Mouse (Mus musculus): ENCODE results near the gene Rgl2. TPM values are rescaled to one million over a fixed set of nuclear protein-coding genes. Genes with fewer than 3 reads are reported as not detected.
"Not testable (repeated sequence)": the region's sequence is repeated elsewhere in the genome, so short reads cannot be mapped to it uniquely, and the experiment has no call there.

Gene Rgl2
- 16.4 and 20.2 TPM in 2 replicates for polyA plus RNA-seq (2012; ENCODE audit: insufficient read depth, insufficient read length, missing spikeins)

DNA sequence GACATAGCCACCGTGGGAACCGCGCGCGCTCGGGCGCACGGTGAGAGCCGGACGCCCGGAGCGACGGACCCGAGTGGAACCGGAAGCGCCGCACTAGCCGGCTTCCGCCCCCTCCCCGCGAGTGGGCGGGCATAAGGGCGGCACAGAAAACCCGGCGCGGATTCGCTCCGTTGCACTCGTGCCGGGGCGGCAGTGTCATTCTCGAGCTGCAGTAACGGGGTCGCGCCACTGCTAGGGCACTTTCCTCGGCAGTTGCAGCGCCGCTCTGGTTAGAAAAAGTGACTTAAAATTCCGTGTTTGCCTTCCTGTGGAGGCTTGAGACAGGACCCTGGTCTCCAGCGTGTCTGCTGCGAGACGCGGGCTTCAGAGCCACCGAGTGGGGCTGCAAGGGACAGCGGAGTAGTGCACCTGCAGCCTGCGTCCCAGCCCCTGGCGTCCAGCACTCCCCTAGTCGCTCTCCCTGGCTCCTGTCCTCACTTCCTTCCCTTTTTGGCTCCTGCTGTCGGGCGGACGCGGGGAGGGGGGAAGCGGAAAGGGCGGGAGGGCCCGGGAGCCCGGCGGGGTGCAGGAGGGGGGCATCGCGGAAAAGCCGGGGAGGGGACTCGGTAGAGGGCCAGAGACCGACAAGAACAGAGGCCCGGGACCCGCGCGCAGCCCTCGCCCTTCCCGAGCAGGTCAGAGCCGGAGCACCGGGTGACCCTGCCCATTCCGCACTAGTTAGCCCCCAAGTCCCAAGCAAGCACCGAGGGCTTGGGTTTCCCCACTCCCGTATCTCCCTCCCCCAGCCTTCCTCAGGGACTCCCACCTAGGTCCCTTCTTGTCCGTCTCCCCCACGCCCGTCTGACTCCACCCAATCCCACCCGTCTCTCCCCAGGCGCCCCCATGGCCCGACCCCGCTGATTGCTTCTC lies at the start of gene Rgl2:
Rgl2 (plus strand) TSS at position 173 of the 909 bp plus-strand sequence.
- peak within 1 kb of the TSS; percentile 90 for H3K4me3 ChIP-seq (ENCODE audit: insufficient read depth, low read depth, low read length)
- H3K27ac ChIP-seq (replicated peaks; ENCODE audit: low read depth, low read length) = peak within 1 kb of the TSS; percentile 92
- H3K4me1 ChIP-seq (ENCODE audit: control insufficient read depth, insufficient read depth, insufficient read length, low read length) = peaks cover 3% of the 10 kb centered on the region; the same call in 1 of the 2 replicates

GRCm38 (mm10) chr17:33884320-33884719 lies 45.0 kb upstream of the Rgl2 start:
- H3K4me3 ChIP-seq (ENCODE audit: insufficient read depth, low read depth, low read length); H3K4me1 ChIP-seq (ENCODE audit: control insufficient read depth, insufficient read depth, insufficient read length, low read length); H3K27ac ChIP-seq (replicated peaks; ENCODE audit: low read depth, low read length): not testable (repeated sequence)

DNA sequence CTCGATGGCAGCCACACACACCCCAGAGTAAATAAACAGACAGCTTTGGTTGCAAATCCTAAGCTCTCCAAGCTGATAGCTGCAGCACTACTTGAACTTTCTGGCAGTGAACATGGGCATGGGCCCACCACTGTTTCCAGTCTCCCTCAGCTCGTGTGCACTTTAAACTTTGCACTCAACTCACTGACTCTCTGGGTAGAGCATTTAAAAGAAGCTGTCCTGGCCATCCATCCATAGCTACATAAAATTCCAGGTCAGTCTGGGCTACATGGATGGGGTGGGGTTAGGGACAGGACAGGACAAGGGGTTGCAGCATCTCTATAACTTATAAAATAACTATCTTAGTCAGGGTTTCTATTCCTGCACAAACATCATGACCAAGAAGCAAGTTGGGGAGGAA lies 41.5 kb upstream of the Rgl2 start:
- H3K4me3 ChIP-seq (ENCODE audit: insufficient read depth, low read depth, low read length); H3K27ac ChIP-seq (replicated peaks; ENCODE audit: low read depth, low read length); H3K4me1 ChIP-seq (ENCODE audit: control insufficient read depth, insufficient read depth, insufficient read length, low read length): not testable (repeated sequence)

DNA sequence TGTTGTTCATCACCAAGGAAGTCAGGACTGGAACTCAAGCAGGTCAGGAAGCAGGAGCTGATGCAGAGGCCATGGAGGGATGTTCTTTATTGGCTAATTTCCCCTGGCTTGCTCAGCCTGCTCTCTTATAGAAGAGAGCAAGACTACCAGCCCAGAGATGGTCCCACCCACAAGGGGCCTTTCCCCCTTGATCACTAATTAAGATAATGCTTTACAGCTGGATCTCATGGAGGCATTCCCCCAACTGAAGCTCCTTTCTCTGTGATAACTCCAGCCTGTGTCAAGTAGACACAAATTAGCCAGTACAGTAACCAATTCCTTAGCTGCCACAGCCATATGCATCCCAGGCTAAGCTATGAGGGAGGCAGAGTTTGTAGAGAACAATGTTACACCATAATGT lies 41.1 kb upstream of the Rgl2 start:
- H3K4me1 ChIP-seq (ENCODE audit: control insufficient read depth, insufficient read depth, insufficient read length, low read length); H3K4me3 ChIP-seq (ENCODE audit: insufficient read depth, low read depth, low read length); H3K27ac ChIP-seq (replicated peaks; ENCODE audit: low read depth, low read length): not testable (repeated sequence)

GRCm38 (mm10) chr17:33889941-33890532 lies 39.3 kb upstream of the Rgl2 start:
- H3K4me3 ChIP-seq (ENCODE audit: insufficient read depth, low read depth, low read length) = peak overlapping the region; percentile 67
- not testable (repeated sequence) for H3K27ac ChIP-seq (replicated peaks; ENCODE audit: low read depth, low read length); H3K4me1 ChIP-seq (ENCODE audit: control insufficient read depth, insufficient read depth, insufficient read length, low read length)

DNA sequence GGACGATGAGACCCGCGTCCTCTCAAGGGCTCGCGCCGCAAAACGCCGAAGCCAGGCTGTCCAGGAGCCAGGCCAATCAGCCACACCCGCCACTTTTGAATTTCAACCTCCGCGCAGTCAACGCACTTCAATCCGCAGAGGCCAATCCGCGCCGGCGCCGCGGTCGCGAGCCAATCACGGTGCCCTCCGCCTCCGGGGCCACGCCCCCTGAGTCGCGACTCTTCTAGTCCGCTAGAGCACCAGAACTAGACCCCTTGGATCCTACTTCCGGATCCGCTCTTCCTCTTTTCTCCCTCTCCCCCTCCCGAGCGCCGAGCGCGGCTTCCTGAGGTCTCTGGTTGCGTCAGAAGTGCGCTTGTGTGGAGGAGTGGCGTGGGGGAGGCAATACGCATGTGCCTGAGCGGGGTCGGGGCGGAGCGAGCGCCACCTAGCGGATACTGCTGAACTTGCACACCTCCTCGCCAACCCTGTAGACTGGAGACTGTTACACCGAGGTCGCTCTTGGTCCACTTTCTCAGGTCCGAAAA lies 38.7 kb upstream of the Rgl2 start, which contains the start of gene Kifc1:
Kifc1 (minus strand) TSS at position 129 of the 527 bp plus-strand sequence.
- Histone ChIP-seq H3K27ac (replicated peaks; ENCODE audit: low read depth, low read length) (no peak within 1 kb of the TSS), H3K4me3 (ENCODE audit: insufficient read depth, low read depth, low read length) (peak within 1 kb of the TSS; percentile 67), H3K4me1 (ENCODE audit: control insufficient read depth, insufficient read depth, insufficient read length, low read length) (no peaks in the 10 kb centered on the region)

GRCm38 (mm10) chr17:33891357-33891756 lies 38.0 kb upstream of the Rgl2 start:
- Histone ChIP-seq H3K27ac (replicated peaks; ENCODE audit: low read depth, low read length) (no peak overlapping the region), H3K4me1 (ENCODE audit: control insufficient read depth, insufficient read depth, insufficient read length, low read length) (no peaks in the 10 kb centered on the region), H3K4me3 (ENCODE audit: insufficient read depth, low read depth, low read length) (no peak overlapping the region)

DNA sequence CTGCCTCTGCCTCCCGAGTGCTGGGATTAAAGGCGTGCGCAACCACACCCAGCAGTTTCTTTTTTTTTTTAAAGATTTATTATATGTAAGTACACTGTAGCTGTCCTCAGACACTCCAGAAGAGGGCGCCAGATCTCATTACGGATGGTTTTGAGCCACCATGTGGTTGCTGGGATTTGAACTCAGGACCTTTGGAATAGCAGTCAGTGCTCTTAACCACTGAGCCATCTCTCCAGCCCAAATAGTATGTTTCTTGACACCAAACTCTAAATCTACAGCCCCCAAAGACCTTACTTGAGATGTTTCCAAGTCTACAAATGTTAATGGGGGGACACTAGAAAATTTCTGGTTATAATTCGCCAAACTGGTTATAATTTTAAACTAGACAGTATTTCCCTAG lies 37.5 kb upstream of the Rgl2 start:
- H3K4me3 ChIP-seq (ENCODE audit: insufficient read depth, low read depth, low read length); H3K4me1 ChIP-seq (ENCODE audit: control insufficient read depth, insufficient read depth, insufficient read length, low read length); H3K27ac ChIP-seq (replicated peaks; ENCODE audit: low read depth, low read length): not testable (repeated sequence)

GRCm38 (mm10) chr17:33892429-33892828 lies 36.9 kb upstream of the Rgl2 start:
- no peak overlapping the region for H3K27ac ChIP-seq (replicated peaks; ENCODE audit: low read depth, low read length)
- no peaks in the 10 kb centered on the region for H3K4me1 ChIP-seq (ENCODE audit: control insufficient read depth, insufficient read depth, insufficient read length, low read length)
- no peak overlapping the region for H3K4me3 ChIP-seq (ENCODE audit: insufficient read depth, low read depth, low read length)

DNA sequence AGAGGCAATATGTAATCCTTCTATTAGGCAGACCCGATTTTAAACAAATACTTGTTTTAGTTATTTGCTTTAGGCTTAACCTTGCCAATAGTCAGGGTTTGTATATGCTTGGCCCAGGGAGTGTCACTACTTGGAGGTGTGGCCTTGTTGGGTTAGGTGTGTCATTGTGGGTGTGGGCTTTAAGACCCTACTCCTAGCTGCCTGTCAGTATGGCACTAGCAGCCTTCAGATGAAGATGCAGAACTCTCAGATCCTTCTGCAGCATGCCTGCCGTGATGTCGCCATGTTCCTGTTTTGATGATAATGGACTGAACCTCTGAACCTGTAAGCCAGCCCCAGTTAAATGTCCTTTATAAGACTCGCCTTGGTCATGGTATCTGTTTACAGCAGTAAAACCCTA lies 36.3 kb upstream of the Rgl2 start:
- H3K27ac ChIP-seq (replicated peaks; ENCODE audit: low read depth, low read length); H3K4me1 ChIP-seq (ENCODE audit: control insufficient read depth, insufficient read depth, insufficient read length, low read length); H3K4me3 ChIP-seq (ENCODE audit: insufficient read depth, low read depth, low read length): not testable (repeated sequence)

DNA sequence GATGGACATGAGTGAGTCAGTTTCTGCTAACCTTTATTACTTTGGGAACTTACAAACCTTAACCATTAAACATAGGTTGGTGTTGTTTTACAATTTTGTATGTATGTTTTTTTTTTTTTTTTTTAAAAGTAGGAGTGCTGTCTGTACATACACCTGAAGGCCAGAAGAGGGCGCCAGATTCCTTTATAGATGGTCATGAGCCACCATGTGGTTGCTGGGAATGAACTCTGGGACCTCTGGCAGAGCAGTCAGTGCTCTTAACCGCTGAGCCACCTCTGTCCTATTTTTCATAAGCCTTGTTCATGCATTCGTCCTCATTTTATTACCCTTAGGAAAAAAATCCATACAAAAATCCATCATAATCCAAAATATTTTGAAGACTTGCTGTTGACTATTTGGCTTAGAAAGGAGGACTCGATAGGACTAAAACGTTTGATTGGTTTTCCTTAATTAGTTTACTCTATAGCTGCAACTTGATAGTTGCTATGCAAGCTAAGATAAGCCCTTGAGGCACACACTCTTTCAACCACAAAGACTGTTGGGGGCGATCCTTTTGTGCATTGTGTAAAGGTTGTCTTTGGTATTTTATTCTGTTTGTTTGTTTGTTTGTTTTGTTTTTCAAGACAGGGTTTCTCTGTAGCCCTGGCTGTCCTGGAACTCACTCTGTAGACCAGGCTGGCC lies 32.1 kb upstream of the Rgl2 start:
- Histone ChIP-seq H3K27ac (replicated peaks; ENCODE audit: low read depth, low read length) (peak overlapping the region; percentile 72), H3K4me1 (ENCODE audit: control insufficient read depth, insufficient read depth, insufficient read length, low read length) (peaks cover 2% of the 10 kb centered on the region; the same call in 1 of the 2 replicates), H3K4me3 (ENCODE audit: insufficient read depth, low read depth, low read length) (no peak overlapping the region)

- H3K4me1 ChIP-seq (ENCODE audit: control insufficient read depth, insufficient read depth, insufficient read length, low read length); H3K4me3 ChIP-seq (ENCODE audit: insufficient read depth, low read depth, low read length): not testable (repeated sequence)
- H3K27ac ChIP-seq (replicated peaks; ENCODE audit: low read depth, low read length) = 0 out of 2 replicates have a peak overlapping the region, but pooled peaks have one; percentile 13
These were observed 31.1 kb upstream of the Rgl2 start for GRCm38 (mm10) chr17:33898193-33898592.

DNA sequence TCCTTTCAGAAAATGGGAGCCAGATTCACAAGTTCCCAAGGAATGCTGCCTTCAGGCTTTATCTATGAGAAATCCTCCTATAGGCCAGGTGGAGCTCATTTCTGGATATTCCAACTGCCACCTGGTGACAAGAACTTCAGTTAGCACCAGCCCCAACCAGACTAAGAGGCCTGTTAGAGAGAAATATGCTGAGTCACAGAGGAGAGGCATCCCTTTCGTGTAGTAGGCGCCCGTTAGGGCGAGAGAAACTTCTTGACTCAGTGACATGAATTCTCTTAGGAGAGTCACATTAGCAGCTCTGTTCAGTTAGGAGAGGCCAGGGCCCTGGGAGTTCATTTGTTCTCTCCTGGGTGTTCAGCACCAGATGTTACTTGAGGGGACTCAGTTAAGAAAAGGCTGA lies 29.7 kb upstream of the Rgl2 start:
- Histone ChIP-seq H3K27ac (replicated peaks; ENCODE audit: low read depth, low read length) (peak overlapping the region; percentile 50), H3K4me3 (ENCODE audit: insufficient read depth, low read depth, low read length) (no peak overlapping the region), H3K4me1 (ENCODE audit: control insufficient read depth, insufficient read depth, insufficient read length, low read length) (peaks cover 2% of the 10 kb centered on the region; the same call in 1 of the 2 replicates)

DNA sequence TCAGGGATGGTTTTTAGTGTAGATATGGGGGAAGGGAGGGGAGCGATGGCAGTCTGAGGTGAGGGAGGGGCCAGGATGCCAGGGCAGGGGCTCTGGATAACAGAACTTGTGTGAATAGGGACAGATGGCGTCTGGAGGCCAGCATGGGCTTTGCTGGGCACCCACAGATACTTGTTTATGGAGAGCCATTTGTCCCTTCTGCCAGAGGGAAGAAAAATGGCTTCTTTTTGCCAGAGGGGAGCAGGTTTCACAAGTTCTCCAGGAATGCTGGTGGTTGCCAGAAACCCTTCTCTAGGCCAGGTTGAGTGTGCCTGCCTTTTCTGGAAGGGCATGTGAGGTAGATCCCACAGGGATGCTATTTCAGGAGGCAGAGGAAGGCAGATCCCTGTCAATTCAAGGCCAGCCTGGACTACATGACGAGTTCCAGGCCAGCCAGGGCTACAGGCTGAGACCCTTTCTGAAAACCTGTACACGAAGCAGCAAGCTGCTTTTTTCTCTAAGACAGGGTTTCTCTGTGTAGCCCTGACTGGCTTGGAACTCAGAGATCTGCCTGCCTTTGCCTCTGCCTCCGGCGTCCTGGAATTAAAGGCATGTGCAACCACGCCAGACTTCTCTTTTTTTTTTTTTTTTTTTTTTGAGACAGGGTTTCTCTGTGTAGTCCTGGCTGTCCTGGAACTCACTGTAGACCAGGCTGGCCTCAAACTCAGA lies 28.9 kb upstream of the Rgl2 start:
- Histone ChIP-seq H3K4me3 (ENCODE audit: insufficient read depth, low read depth, low read length) (no peak overlapping the region), H3K4me1 (ENCODE audit: control insufficient read depth, insufficient read depth, insufficient read length, low read length) (peaks cover 2% of the 10 kb centered on the region; the same call in 1 of the 2 replicates), H3K27ac (replicated peaks; ENCODE audit: low read depth, low read length) (peak overlapping the region; percentile 84)

Data from brown adipose tissue, adult 24 weeks (tissue).